Mouse (Mus musculus) cerebellum, adult 11-12 months (tissue): ENCODE results near the gene Wdr24.
"Not testable (repeated sequence)": the region's sequence is repeated elsewhere in the genome, so short reads cannot be mapped to it uniquely, and the experiment has no call there.

Source experiments
- DNase-seq: peaks from one replicate; pipeline ENCODE4 v3.0.0; 2022

Gene Wdr24

DNA sequence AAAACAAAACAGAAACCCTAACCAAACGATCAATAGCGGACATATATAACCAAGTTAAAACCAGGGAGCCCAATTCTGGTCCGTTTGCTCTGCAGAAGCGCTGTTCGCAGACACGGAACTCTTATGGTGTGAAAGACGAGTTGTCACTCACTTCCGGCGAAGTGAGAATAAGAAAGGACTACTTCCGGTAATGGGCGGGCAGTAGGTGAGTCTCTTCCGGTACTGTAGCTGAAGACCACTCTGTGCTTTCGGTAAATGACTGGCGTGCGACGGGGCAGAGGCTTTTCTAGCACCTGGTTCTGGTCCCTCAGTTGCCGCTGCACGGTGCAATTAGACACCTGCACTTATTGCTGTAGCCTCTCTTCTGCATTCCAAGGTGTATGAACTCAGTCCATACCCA, at the start of gene Wdr24:
Gene Wdr24 (plus strand): TSS at position 176 of the 400 bp plus-strand sequence.
- DNase-seq, result peak; percentile 80

DNA sequence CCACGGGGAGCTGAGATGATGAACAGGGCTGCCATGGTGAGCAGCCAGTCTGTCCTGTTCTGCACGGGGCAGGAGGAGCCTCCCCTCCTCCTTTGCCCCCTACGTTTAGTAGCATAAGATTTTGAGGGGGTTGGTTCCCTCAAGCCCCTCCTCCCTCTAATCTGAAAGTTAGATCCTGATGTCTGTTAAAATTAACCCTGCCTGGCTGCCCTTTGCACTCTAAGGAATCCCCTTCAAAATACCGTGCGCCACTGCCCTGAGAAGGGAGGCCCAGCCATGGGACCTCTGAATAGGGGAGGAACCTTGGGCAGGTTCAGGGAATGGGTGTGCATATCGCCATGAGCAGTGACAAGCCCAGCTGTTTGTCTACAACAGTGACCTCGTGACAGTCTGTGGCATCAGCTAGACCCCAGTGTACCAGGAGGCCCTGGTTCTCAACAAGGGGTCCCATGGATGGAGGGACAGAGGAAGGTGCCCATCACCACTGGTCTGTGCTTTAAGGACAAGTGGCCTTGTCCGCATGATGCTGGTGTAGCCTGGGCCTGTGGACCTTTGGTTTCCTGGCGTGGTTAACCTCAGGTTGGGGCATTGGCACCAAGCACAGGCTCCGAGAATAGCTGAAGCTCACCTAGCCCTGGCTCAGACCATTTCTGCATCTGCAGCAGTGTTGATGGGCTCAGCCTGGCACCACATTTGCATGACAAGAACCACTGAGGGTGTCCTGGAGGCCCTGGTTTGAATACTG, 47.9 kb upstream of the Wdr24 start:
- DNase-seq, result peak; percentile 23

GRCm38 (mm10) chr17:25777948-25778347, 45.5 kb upstream of the Wdr24 start:
- no peak for DNase-seq

GRCm38 (mm10) chr17:25781339-25781738, 42.1 kb upstream of the Wdr24 start:
- peak; percentile 33 for DNase-seq

GRCm38 (mm10) chr17:25783086-25783485, 40.3 kb upstream of the Wdr24 start:
- peak; percentile 75 for DNase-seq

DNA sequence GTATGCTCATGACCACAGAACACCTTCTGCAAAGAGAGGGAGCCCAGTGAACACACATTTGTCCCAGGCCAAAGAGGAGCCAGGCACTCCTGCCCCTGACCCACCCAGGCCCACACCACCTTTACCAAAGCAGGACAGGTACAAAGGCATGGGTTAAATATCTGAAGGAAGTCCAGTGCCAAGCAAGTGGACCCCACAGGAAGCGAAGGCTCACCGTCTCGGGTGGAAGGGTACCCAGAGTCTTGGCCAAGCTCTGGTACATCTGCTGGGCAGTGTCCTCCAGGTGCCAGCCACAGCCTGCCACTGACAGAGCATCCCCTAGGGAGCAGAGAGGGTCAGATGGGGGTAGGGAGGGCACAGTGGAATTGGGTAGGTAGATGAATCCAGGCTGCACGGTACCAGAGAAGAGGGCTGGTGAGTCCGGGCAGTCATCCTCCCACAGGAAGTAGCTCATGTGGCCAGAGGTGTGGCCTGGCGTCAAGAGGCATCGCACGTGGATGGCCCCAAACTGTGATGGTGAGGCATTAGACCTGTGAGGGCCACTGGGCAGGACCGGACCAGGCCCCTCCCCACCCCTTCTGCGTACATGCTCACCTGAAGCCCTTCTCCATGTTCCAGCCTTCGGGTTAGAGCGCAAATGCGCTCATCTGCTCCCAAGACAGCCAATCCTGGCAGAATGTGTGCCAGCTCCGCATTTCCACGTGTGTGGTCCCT, 39.4 kb upstream of the Wdr24 start:
- DNase-seq, result peak; percentile 56

DNA sequence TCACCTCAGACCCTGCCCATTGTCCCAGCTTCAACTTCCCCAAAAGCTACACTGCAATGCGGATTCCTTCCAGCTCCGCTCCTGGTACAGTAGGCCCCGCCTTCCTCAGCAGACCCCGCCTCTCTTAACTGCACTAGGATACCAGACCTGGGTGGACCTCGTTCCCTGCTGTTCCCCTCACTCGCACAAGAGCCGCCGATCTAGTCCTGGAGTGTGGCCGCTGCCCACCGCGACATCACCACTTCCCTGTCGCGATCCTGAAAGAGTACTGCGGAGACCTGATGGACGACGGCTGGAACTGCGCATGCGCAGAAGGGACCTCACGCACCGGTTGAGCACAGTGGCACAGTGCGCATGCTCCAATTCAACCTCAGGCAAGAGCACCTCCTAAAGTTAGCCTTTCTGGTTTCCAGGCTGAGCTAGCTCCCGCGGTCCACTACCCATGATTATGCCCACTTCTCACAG, 38.1 kb upstream of the Wdr24 start, which contains the start of gene Haghl:
Gene Haghl (minus strand): TSS at position 393 of the 465 bp plus-strand sequence.
- peak; percentile 96 for DNase-seq

- no peak for DNase-seq
Measured at GRCm38 (mm10) chr17:25786280-25786679, 37.1 kb upstream of the Wdr24 start, which contains the start of gene Ccdc78. Gene Ccdc78, plus strand, starts transcription at chr17:25786580.

GRCm38 (mm10) chr17:25786781-25787504, 36.5 kb upstream of the Wdr24 start:
- peak; percentile 42 for DNase-seq

- DNase-seq, result peak; percentile 47
Measured at GRCm38 (mm10) chr17:25791320-25791842, 32.0 kb upstream of the Wdr24 start.

GRCm38 (mm10) chr17:25791843-25792527, 31.4 kb upstream of the Wdr24 start:
- DNase-seq, result peak; percentile 84

GRCm38 (mm10) chr17:25792615-25793014, 30.8 kb upstream of the Wdr24 start, which contains the start of gene Fam173a:
Gene Fam173a, minus strand, starts transcription at chr17:25792901.
- peak; percentile 69 for DNase-seq

GRCm38 (mm10) chr17:25794197-25794596, 29.2 kb upstream of the Wdr24 start:
- peak; percentile 61 for DNase-seq

- no peak for DNase-seq
Measured at GRCm38 (mm10) chr17:25794998-25795397, 28.4 kb upstream of the Wdr24 start.

GRCm38 (mm10) chr17:25795609-25796092, 27.8 kb upstream of the Wdr24 start, which contains the start of gene AC134908.4:
Gene AC134908.4, minus strand, starts transcription at chr17:25795659.
- peak; percentile 70 for DNase-seq

DNA sequence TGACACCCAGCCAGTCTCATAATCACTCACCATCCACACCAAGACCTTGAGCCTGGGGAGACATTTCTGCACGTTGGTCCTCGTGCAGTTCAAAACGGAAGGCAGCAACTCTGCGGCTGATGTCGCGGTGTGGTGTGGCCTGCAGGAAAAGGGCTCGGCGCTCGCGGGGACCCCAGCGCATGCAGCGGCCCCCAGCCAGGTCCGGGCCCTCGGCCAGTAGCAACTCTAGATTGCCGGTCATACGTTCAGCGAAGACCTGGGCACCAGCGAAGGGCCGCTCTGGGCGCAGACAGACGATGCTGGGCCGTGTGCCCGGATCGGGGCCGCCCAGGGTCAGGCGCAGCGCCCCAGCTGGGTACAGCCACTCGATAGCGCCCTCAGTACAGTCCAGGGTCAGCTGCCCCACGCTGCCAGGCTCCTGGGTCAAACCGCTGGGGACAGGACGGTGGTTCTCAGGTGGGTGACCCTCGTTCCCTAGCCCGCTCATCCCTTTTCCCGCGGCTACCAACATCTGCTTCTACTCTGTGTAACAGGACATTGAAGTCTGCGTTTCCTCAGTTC, 27.1 kb upstream of the Wdr24 start:
- peak; percentile 38 for DNase-seq

- peak; percentile 70 for DNase-seq
Measured at GRCm38 (mm10) chr17:25796951-25797369, 26.5 kb upstream of the Wdr24 start, which contains the start of gene Metrn. Gene Metrn, minus strand, starts transcription at chr17:25797136.

GRCm38 (mm10) chr17:25801029-25801428, 22.4 kb upstream of the Wdr24 start:
- DNase-seq, result no peak

DNA sequence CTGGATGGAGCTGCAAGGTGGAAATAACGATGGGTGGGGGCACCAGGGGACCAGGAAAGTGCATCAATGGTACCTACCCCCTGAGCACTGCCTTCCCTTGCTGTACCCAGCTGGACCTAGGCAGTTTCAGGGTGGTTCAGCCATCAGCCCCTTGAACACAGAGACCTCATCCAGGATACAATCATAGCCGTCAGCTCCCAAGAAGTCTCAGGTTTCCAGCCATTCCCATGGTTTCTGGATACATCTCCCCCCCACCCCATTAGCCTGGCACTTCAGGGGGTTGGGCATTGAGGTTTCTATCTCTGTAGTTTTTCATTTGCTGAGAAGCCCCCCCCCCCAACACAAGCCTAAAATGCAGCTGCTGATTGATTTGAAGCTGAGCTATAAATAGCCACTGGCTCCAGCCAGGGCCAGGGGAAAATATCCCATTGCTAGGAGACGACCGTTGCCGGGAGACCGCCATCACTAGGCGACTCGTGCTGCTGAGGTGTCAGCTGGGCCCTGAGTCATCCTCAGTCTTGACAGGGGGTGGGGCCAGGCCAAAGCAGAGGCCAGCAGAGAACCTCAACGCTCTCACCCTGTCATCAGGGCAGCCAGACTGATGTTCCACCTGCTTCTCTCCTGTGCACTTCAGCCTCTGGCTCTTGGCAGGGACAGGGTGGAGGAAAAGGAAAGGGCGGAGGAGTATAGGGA, 20.5 kb upstream of the Wdr24 start:
- no peak for DNase-seq

DNA sequence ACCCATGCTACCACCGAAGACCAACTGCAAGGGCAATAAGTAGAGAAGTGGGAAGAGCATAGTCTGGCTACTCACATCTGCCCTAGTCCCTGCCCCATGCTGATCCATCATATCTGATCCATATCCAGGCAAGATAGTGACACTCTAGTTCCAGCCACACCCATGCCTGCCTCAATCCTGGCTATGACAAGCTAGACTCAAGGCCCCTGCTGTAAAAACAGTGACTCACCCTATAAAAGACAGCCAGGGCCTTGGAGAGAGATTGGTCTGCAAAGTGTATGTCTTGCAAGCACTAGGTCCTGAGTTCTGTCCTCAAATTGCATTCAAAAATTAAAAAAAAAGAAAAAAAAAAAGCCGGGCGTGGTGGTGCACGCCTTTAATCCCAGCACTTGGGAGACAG, 16.9 kb upstream of the Wdr24 start:
- DNase-seq, result no peak

DNA sequence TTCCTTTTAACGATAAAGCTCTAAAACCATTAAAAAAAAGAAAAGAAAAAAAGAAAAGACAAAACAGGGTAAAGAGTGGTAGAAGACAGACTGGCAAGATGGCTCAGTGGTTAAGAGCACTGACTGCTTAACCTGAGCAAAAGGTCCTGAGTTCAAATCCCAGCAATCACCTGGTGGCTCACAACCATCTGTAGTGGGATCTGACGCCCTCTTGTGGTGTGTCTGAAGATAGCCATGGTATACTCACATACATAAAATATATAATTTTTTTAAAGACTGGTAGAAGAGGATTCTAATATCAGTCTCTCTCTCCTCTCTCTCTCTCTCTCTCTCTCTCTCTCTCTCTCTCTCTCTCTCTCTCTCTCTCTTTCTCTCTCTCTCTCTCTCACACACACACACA, 16.0 kb upstream of the Wdr24 start:
- DNase-seq, result not testable (repeated sequence)
